In the genomic region with DNA sequence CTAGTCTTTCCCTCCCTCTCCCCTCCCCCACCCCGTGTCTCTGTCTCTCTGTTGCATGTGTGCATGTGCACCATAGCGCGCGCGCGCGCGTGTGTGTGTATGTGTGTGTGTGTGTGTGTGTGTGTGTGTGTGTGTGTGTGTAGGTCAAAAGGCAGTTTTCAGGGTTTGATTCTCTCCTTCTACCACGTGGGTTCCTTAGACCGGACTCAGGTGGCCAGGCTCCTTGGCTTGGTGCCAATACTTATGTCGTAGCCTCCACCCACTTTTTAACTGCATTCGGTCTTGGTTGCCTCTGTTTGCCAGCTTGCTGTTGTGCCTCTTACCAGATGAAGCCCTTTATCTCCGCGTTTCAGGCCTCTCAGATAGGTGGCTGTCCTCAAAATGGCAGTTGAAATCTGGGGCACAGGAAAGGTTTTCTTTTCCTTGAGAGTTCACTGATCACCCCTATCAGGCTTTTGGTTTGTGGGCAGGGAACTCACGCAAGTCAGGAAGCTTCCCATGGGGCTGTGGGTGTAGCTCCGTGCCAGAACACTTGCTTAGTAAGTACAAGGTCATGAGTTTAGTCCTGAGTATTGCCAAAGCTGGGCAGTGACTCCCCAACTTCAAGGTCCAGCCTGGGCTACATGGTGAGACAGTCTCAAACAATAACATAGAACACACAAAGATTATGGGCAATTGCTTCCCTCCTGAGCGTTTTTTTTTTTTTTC, we compare ENCODE assay signal across 8 mouse cellular contexts. TPM values are rescaled to one million over a fixed set of nuclear protein-coding genes. Genes with fewer than 3 reads are reported as not detected.
DNase-seq lines count a peak whose midpoint lies in the region; ATAC-seq lines count a peak whose summit lies in the region.

No protein-coding gene starts in this region.

- H3K4me1 ChIP-seq in heart, embryonic 15.5 days (replicated peaks) = peaks cover 19% of the 10 kb centered on the region
- 0 out of 2 replicates have a peak, but pooled peaks cover 3% of the 10 kb centered on the region for H3K4me1 ChIP-seq in intestine, embryonic 15.5 days (replicated peaks)
- H3K4me1 ChIP-seq in liver, embryonic 16.5 days (ENCODE audit: control insufficient read depth, low read depth, low read length) = no peaks in the 10 kb centered on the region

- intact Hi-C loops in heart, postnatal 25 days (cut with DNase I) = no loop called here
- intact Hi-C loops in left cerebral cortex, postnatal 14 days (cut with DNase I) = no loop called here

- H3K9me3 ChIP-seq in heart, embryonic 15.5 days (replicated peaks) = no peaks in the 10 kb centered on the region
- H3K9me3 ChIP-seq in intestine, embryonic 15.5 days = no peaks in the 10 kb centered on the region
- no peaks in the 10 kb centered on the region for H3K9me3 ChIP-seq in liver, embryonic 16.5 days (replicated peaks; ENCODE audit: control insufficient read depth, low read length)

- H3K36me3 ChIP-seq in heart, embryonic 15.5 days = no peaks in the 10 kb centered on the region
- no peaks in the 10 kb centered on the region for H3K36me3 ChIP-seq in intestine, embryonic 15.5 days
- H3K36me3 ChIP-seq in liver, embryonic 16.5 days (ENCODE audit: control insufficient read depth, insufficient read depth) = no peaks in the 10 kb centered on the region

- no peak overlapping the region for H3K27ac ChIP-seq in heart, embryonic 15.5 days
- peak overlapping the region; percentile 64 for H3K27ac ChIP-seq in intestine, embryonic 15.5 days
- peak overlapping the region; percentile 76 for H3K27ac ChIP-seq in liver, embryonic 16.5 days (ENCODE audit: low read length)

- peaks cover 67% of the 10 kb centered on the region for H3K27me3 ChIP-seq in heart, embryonic 15.5 days
- H3K27me3 ChIP-seq in intestine, embryonic 15.5 days (replicated peaks) = peaks cover 15% of the 10 kb centered on the region
- H3K27me3 ChIP-seq in liver, embryonic 16.5 days (ENCODE audit: control insufficient read depth, insufficient read depth, low read depth, low read length) = peaks cover 27% of the 10 kb centered on the region

- no peak for DNase-seq in heart, postnatal 25 days (ENCODE audit: low spot score)
- DNase-seq in NIH3T3 (ENCODE audit: low read depth) = peak; percentile 5
- DNase-seq in gastrocnemius, postnatal 10 days = no peak
- DNase-seq in gastrocnemius, postnatal 25 days = no peak
- no peak for DNase-seq in left cerebral cortex, postnatal 14 days (ENCODE audit: low spot score in 2 of 2)

- no peak overlapping the region for H3K4me3 ChIP-seq in heart, embryonic 15.5 days
- H3K4me3 ChIP-seq in intestine, embryonic 15.5 days (replicated peaks) = no peak overlapping the region
- peak overlapping the region; percentile 25 for H3K4me3 ChIP-seq in liver, embryonic 16.5 days (ENCODE audit: low read depth, low read length)

- no peak for ATAC-seq in heart, embryonic 15.5 days (replicated peaks; ENCODE audit: insufficient number of reproducible peaks, insufficient read depth, low FRiP score, low read depth)
- ATAC-seq in intestine, embryonic 15.5 days = peak; percentile 53
- ATAC-seq in liver, embryonic 16.5 days (ENCODE audit: low read depth) = peak; percentile 25

- 22% methylated on average over 17 of the region's 17 CpGs for WGBS in heart, embryonic 15.5 days
- WGBS in intestine, embryonic 15.5 days = 26% methylated on average over 17 of the region's 17 CpGs
- WGBS in liver, embryonic 16.5 days (ENCODE audit: insufficient replicate concordance) = 10% methylated on average over 17 of the region's 17 CpGs

- H3K4me2 ChIP-seq in heart, embryonic 15.5 days = peak overlapping the region; percentile 30
- peak overlapping the region; percentile 55 for H3K4me2 ChIP-seq in intestine, embryonic 15.5 days (replicated peaks)
- peak overlapping the region; percentile 43 for H3K4me2 ChIP-seq in liver, embryonic 16.5 days (ENCODE audit: low read depth, low read length)

- no peak overlapping the region for H3K9ac ChIP-seq in heart, embryonic 15.5 days
- no peak overlapping the region for H3K9ac ChIP-seq in intestine, embryonic 15.5 days
- no peak overlapping the region for H3K9ac ChIP-seq in liver, embryonic 16.5 days (ENCODE audit: low read depth, low read length)

RNA-seq across cellular contexts. Expression of a gene that starts 1.7 kb away (rescaled TPM):
- polyA plus RNA-seq in heart, embryonic 15.5 days (2015; fragmentation: Nextera tagmentation; extraction: Ambion mirVana) = 1.1 and 7.4 TPM in 2 replicates
- 1 to 10 TPM in 1 of 2 experiments, under 1 TPM in 1; 0.81 to 1.0 TPM for total RNA-seq in heart, postnatal 25 days (2021)
- polyA plus RNA-seq in intestine, embryonic 15.5 days (2015; fragmentation: Nextera tagmentation; extraction: Ambion mirVana) = 29.6 and 31.2 TPM in 2 replicates
- polyA plus RNA-seq in liver, embryonic 16.5 days (2015; fragmentation: Nextera tagmentation; extraction: Ambion mirVana) = 10.6 and 12.5 TPM in 2 replicates
- total RNA-seq in gastrocnemius, postnatal 10 days (2021) = under 1 TPM; 0.23 to 0.25 TPM
- total RNA-seq in gastrocnemius, postnatal 25 days (2021) = under 1 TPM; 0.19 to 0.41 TPM
- total RNA-seq in left cerebral cortex, postnatal 14 days (2021) = 1 to 10 TPM; 1.2 to 1.9 TPM

RNA-seq across cellular contexts. Expression of a gene that starts 13.7 kb away (rescaled TPM):
- 1.4 and 1.6 TPM in 2 replicates for polyA plus RNA-seq in heart, embryonic 15.5 days (2015; fragmentation: Nextera tagmentation; extraction: Ambion mirVana)
- total RNA-seq in heart, postnatal 25 days (2021) = 1 to 10 TPM; 1.5 to 2.6 TPM
- 5.4 and 6.3 TPM in 2 replicates for polyA plus RNA-seq in intestine, embryonic 15.5 days (2015; fragmentation: Nextera tagmentation; extraction: Ambion mirVana)
- polyA plus RNA-seq in liver, embryonic 16.5 days (2015; fragmentation: Nextera tagmentation; extraction: Ambion mirVana) = 0.90 and 1.1 TPM in 2 replicates
- total RNA-seq in gastrocnemius, postnatal 10 days (2021) = 1 to 10 TPM; 1.3 to 2.0 TPM
- total RNA-seq in gastrocnemius, postnatal 25 days (2021) = 1 to 10 TPM; 1.2 to 1.5 TPM
- 1 to 10 TPM; 3.7 to 4.1 TPM for total RNA-seq in left cerebral cortex, postnatal 14 days (2021)

RNA-seq across cellular contexts. Expression of a gene that starts 31.9 kb away (rescaled TPM):
- 2.9 and 43.3 TPM in 2 replicates for polyA plus RNA-seq in heart, embryonic 15.5 days (2015; fragmentation: Nextera tagmentation; extraction: Ambion mirVana)
- under 1 TPM; 0.36 to 0.57 TPM for total RNA-seq in heart, postnatal 25 days (2021)
- polyA plus RNA-seq in intestine, embryonic 15.5 days (2015; fragmentation: Nextera tagmentation; extraction: Ambion mirVana) = 1.4 and 1.8 TPM in 2 replicates
- not detected in 2 replicates for polyA plus RNA-seq in liver, embryonic 16.5 days (2015; fragmentation: Nextera tagmentation; extraction: Ambion mirVana)
- not detected for total RNA-seq in gastrocnemius, postnatal 10 days (2021)
- under 1 TPM in 1 of 2 experiments, not detected in 1; 0.43 TPM for total RNA-seq in gastrocnemius, postnatal 25 days (2021)
- not detected for total RNA-seq in left cerebral cortex, postnatal 14 days (2021)

RNA-seq across cellular contexts. Expression of a gene that starts 37.7 kb away (rescaled TPM):
- polyA plus RNA-seq in heart, embryonic 15.5 days (2015; fragmentation: Nextera tagmentation; extraction: Ambion mirVana) = 0.19 and 0.71 TPM in 2 replicates
- total RNA-seq in heart, postnatal 25 days (2021) = under 1 TPM; 0.26 to 0.84 TPM
- 74.9 and 80.6 TPM in 2 replicates for polyA plus RNA-seq in intestine, embryonic 15.5 days (2015; fragmentation: Nextera tagmentation; extraction: Ambion mirVana)
- 0.47 and 1.2 TPM in 2 replicates for polyA plus RNA-seq in liver, embryonic 16.5 days (2015; fragmentation: Nextera tagmentation; extraction: Ambion mirVana)
- under 1 TPM; 0.27 to 0.42 TPM for total RNA-seq in gastrocnemius, postnatal 10 days (2021)
- total RNA-seq in gastrocnemius, postnatal 25 days (2021) = under 1 TPM; 0.28 to 0.86 TPM
- under 1 TPM; 0.35 to 0.57 TPM for total RNA-seq in left cerebral cortex, postnatal 14 days (2021)

RNA-seq across cellular contexts. Expression of a gene that starts 59.7 kb away (rescaled TPM):
- polyA plus RNA-seq in heart, embryonic 15.5 days (2015; fragmentation: Nextera tagmentation; extraction: Ambion mirVana) = 1.4 and 16.0 TPM in 2 replicates
- under 1 TPM; 0.16 to 0.34 TPM for total RNA-seq in heart, postnatal 25 days (2021)
- polyA plus RNA-seq in intestine, embryonic 15.5 days (2015; fragmentation: Nextera tagmentation; extraction: Ambion mirVana) = not detected in 2 replicates
- polyA plus RNA-seq in liver, embryonic 16.5 days (2015; fragmentation: Nextera tagmentation; extraction: Ambion mirVana) = 0.13 and 0.52 TPM in 2 replicates
- under 1 TPM in 1 of 2 experiments, not detected in 1; 0.32 TPM for total RNA-seq in gastrocnemius, postnatal 10 days (2021)
- not detected for total RNA-seq in gastrocnemius, postnatal 25 days (2021)
- not detected for total RNA-seq in left cerebral cortex, postnatal 14 days (2021)
